Mouse (Mus musculus) yolk sac, embryonic 10.5 days (tissue): Measurements from ENCODE around the gene Cep70.

Experiments
- DNase-seq: peaks from one replicate; pipeline ENCODE4 v3.0.0-alpha.2; 2017; ENCODE audit warnings: low spot score

The Cep70 gene

DNA sequence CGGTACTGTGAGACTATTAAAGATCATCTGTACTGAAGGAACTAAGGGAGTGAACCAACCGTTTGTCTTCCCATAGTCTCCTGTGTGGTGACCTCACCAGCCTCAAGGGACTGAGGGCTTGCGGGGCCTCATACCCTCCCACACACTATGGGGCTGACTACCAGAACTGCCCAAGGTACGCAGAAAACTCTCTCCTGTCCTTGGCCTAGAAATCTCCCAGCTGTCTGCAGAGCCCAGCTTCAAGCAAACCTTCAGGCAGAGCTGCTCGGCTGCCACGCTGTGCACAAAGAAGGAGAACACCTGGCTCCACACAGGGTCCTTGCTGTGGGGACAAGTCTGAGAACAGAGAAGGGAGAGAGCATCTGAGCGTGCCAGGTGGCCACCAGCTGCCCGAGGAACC, 76.8 kb downstream of the Cep70 start:
- DNase-seq = no peak

DNA sequence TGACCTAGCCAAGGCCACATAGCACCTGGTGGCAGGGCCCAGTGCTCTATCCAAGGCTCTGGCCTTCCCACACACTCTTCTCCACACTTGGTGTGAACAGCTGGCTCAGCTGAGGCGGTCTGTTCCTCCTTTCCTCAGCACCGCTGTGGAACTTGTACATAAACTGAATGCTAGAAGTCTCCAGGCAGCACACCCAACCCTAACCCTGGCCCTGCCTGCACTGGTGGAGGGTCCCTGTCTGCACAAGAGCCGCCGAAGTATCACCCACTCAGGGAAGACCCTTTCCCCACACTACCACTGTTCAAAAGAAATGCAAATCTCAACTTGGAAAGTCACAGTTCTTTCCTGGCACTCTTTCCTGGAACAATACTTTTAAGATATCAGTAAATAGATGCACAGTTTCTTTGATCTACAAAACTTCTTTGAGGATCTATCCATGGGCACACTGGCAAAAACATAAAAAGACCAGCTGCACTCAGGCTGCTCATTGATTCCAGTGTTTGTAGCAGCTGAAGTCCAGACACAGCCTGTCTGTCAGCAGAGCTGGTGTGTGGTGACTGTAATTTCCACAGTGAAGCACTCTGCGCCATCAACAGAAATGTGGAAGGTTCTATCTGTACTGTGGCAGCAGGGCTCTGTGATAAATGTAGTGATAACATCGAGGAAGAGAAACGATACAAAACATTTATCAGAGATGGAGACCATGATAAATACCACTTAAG, 82.2 kb downstream of the Cep70 start:
- no peak for DNase-seq

DNA sequence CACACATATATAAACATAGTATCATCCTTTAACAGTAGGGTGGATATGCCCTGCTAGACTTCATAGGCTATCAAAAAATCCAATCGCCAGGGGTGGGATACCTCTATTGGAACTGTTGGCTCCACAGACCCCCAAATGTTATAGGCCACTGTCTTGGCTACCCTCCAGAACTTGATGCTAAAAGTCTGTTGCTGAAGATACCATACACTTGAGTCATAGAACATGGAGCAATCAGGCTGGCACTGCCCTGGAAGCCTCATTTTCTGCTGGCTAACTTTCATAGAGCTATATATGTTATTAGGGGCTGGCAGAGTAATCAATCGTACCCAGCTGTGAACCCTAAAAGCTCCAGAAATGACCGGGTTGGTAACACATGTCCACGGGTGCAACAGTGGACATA, 82.8 kb downstream of the Cep70 start:
- no peak for DNase-seq

DNA sequence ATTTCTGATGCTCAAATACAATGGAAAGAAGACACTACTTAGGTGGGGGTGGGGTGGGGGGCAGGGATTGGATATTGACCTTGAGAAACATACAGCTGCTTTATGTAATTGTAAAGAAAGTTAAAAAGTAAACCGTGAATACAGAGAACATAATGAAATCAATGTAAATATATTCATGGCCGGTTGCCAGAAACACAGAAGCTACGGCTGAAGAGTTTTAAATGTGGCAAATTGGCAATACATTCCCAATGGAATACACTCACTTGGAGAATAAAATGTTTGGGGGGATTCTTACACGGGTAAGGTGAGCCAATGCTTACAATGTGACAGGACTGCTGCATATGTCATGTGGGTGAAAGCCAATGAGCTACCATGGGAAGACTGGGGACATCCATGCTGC, 83.7 kb downstream of the Cep70 start:
- DNase-seq = no peak

DNA sequence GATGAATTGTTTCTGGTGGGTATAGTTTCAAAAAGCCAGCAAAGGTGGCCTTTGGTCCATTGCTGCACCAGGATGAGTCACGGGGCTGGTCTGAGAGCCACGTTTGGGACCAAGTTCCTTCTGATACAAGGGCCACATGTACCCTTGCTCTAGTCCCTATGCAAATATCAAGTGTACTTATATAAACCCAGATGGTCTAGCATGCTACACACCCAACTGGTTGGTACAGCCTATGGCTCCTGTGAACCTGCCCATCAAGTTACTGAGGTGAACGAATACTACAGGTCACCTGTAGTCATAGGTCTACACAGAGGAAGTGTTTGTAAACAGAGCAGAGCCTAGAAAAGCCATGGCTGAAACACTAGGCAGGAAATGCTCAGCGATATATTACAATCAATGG, 93.4 kb downstream of the Cep70 start:
- no peak for DNase-seq

GRCm38 (mm10) chr9:99338293-99338692, 95.1 kb downstream of the Cep70 start:
- no peak for DNase-seq

DNA sequence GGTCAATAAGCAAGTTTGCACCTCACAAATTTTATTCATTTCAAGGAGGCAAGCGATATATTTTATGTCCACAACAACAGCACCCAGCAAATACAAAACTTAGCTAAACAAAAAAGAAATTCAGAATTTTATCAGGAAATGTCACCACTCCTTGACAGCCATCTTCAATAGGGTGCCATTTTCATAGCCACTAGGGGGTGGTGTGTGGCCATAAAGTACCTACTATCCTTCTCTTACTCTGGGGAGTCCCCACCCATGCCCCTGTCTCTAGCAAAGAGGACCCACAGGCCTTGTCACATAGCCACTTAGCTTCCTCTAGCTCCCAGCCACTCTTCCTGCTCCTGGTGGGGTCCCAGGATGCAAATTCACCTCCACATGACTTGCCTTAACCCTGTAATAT, 96.0 kb downstream of the Cep70 start:
- DNase-seq = no peak

DNA sequence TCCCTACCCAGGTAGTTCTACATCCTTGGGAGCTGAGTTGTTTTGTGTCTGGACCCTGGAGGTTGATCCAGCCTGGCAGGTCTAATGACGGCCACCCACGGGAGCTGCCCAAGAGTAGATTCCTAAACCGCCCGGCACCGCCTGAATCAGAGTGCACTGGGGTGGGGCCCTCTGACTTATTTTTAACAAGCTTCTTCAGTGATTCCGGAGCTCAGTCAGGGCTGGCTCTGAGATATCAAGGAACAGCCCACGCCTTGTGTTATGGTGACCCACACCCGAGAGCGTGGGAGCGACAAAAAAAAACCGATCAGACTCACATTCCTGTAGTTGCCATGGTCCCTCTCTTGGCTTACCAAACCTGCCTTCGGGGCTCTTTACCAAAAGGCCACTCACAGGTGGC, 97.0 kb downstream of the Cep70 start:
- no peak for DNase-seq

DNA sequence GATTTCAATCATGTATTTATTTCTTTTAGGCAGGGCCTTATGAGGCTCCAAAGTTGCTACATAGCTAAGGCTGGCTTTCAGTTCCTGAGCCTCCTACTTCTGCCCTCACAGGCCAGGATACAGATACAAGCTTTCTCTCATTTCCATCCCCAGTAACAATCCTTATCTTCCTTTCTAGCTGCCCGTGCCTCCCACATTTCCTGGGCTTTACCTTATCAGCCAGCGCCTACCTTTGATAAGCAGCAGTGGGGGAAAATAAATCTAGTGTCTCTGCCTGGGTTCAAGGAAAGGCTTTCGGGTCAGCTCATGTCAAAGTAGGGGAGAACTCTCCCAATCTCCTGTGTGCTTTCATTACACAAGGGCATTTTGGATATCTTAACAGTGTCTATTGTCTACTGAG, 98.4 kb downstream of the Cep70 start:
- DNase-seq = no peak

GRCm38 (mm10) chr9:99345351-99345792, 102.2 kb downstream of the Cep70 start:
- no peak for DNase-seq
